Mouse (Mus musculus): Measurements from ENCODE around the gene Usp7. TPM values are rescaled to one million over a fixed set of nuclear protein-coding genes. Genes with fewer than 3 reads are reported as not detected.

Gene Usp7
- total RNA-seq, 2 experiments from 2014 or later = 46.4 to 48.9 TPM

GRCm38 (mm10) chr16:8666452-8666851 lies 125.7 kb downstream of the Usp7 start:
- DNase-seq = peak; percentile 38
- intact Hi-C loops (cut with DNase I; ENCODE audit: low total_unique reads) = no loop called here

GRCm38 (mm10) chr16:8665367-8665766 lies 126.7 kb downstream of the Usp7 start:
- intact Hi-C loops (cut with DNase I; ENCODE audit: low total_unique reads) = no loop called here
- DNase-seq = peak; percentile 40

- no peak for DNase-seq
- intact Hi-C loops (cut with DNase I; ENCODE audit: low total_unique reads) = no loop called here
Measured at GRCm38 (mm10) chr16:8663606-8664539, 128.2 kb downstream of the Usp7 start.

- intact Hi-C loops (cut with DNase I; ENCODE audit: low total_unique reads) = no loop called here
- DNase-seq = no peak
Measured at GRCm38 (mm10) chr16:8663022-8663421, 129.1 kb downstream of the Usp7 start.

- intact Hi-C loops (cut with DNase I; ENCODE audit: low total_unique reads) = no loop called here
- no peak for DNase-seq
Measured at GRCm38 (mm10) chr16:8658764-8659163, 133.3 kb downstream of the Usp7 start.

GRCm38 (mm10) chr16:8658349-8658748 lies 133.8 kb downstream of the Usp7 start:
- no peak for DNase-seq
- intact Hi-C loops (cut with DNase I; ENCODE audit: low total_unique reads) = no loop called here

GRCm38 (mm10) chr16:8656256-8656655 lies 135.9 kb downstream of the Usp7 start:
- DNase-seq = no peak
- intact Hi-C loops (cut with DNase I; ENCODE audit: low total_unique reads) = no loop called here

- intact Hi-C loops (cut with DNase I; ENCODE audit: low total_unique reads) = no loop called here
- no peak for DNase-seq
Measured at GRCm38 (mm10) chr16:8655599-8655998, 136.5 kb downstream of the Usp7 start.

- intact Hi-C loops (cut with DNase I; ENCODE audit: low total_unique reads) = no loop called here
- no peak for DNase-seq
Measured at GRCm38 (mm10) chr16:8655108-8655507, 137.0 kb downstream of the Usp7 start.

GRCm38 (mm10) chr16:8650007-8650406 lies 142.1 kb downstream of the Usp7 start:
- intact Hi-C loops (cut with DNase I; ENCODE audit: low total_unique reads) = no loop called here
- no peak for DNase-seq

GRCm38 (mm10) chr16:8645546-8645945 lies 146.6 kb downstream of the Usp7 start:
- intact Hi-C loops (cut with DNase I; ENCODE audit: low total_unique reads) = loop anchor here (10.0 kb wide), 1 partner anchor 151 kb away; no protein-coding TSS in a partner anchor
- no peak for DNase-seq

GRCm38 (mm10) chr16:8643855-8644254 lies 148.3 kb downstream of the Usp7 start:
- no peak for DNase-seq
- intact Hi-C loops (cut with DNase I; ENCODE audit: low total_unique reads) = loop anchor here (5.0 to 10.0 kb wide), 2 partner anchors 33 to 149 kb away; no protein-coding TSS in a partner anchor

Other genes with a start within 250 kb of the Usp7 start
- gene Pmm2, start 154.6 kb downstream of the Usp7 start, total RNA-seq (2021) = 10 to 100 TPM; 19.3 to 22.6 TPM
- gene Tmem186, start 154.6 kb downstream of the Usp7 start, total RNA-seq (2021) = 10 to 100 TPM in 1 of 2 experiments, 1 to 10 TPM in 1; 9.2 to 10.4 TPM
- 10 to 100 TPM; 12.7 to 13.2 TPM for gene Carhsp1, start 120.2 kb downstream of the Usp7 start, total RNA-seq (2021)
- not detected for gene Gm5767, start 111.5 kb downstream of the Usp7 start, total RNA-seq (2021)
- 10 to 100 TPM; 55.2 to 60.6 TPM for gene 1810013L24Rik, start 37.8 kb upstream of the Usp7 start, total RNA-seq (2021)